Mouse (Mus musculus) hindbrain, embryonic 10.5 days (tissue): ENCODE results near the gene Fignl1. TPM values are rescaled to one million over a fixed set of nuclear protein-coding genes. Genes with fewer than 3 reads are reported as not detected.

ENCODE experiments used
- DNase-seq: peaks from one replicate; pipeline ENCODE4 v3.0.0-alpha.2; 2017; ENCODE audit warnings: low spot score
- H3K27ac ChIP-seq: fragments of 300-500 bp; sonication (generic); 2 replicates; pipeline ENCODE4 v1.5.1; 2016; ENCODE audit warnings: mild to moderate bottlenecking, moderate library complexity
- H3K27me3 ChIP-seq: fragments of 300-500 bp; sonication (generic); 2 replicates; pipeline ENCODE4 v1.6.1; 2016; ENCODE audit warnings: mild to moderate bottlenecking; ENCODE audit not compliant: poor library complexity, insufficient read depth, severe bottlenecking
- H3K36me3 ChIP-seq: fragments of 300-500 bp; sonication (generic); 2 replicates; pipeline ENCODE4 v1.6.1; 2016; ENCODE audit warnings: mild to moderate bottlenecking, moderate library complexity
- H3K4me1 ChIP-seq: fragments of 300-500 bp; sonication (generic); replicated peaks from 2 replicates; pipeline ENCODE4 v1.6.1; 2016; ENCODE audit warnings: mild to moderate bottlenecking
- H3K4me3 ChIP-seq: fragments of 300-500 bp; sonication (generic); 2 replicates; pipeline ENCODE4 v1.5.1; 2016; ENCODE audit warnings: mild to moderate bottlenecking, moderate library complexity
- H3K9me3 ChIP-seq: fragments of 300-500 bp; sonication (generic); 2 replicates; pipeline ENCODE4 v1.6.1; 2016; ENCODE audit warnings: mild to moderate bottlenecking, moderate library complexity
- WGBS: fragments of 180-500 bp; shearing (Covaris S2); methylation state at CpG from one replicate; pipeline ENCODE4 v1.1.7; 2016; 5-methylcytosine and 5-hydroxymethylcytosine counted together
- polyA plus RNA-seq: library from polyadenylated mRNA; unstranded; fragments of >200 nt; fragmentation: Nextera tagmentation; extraction: Ambion mirVana; gene quantifications from 2 replicates; pipeline ENCODE4 v1.2.1, GENCODE M21; 2016

Fignl1 gene
- polyA plus RNA-seq, 1 experiment from 2014 or later = 67.8 TPM

- no peaks in the 10 kb centered on the region for H3K27me3 ChIP-seq
- no peaks in the 10 kb centered on the region for H3K36me3 ChIP-seq
- H3K9me3 ChIP-seq = no peaks in the 10 kb centered on the region
- 0 out of 2 replicates have a peak overlapping the region, but pooled peaks have one; percentile 29 for H3K27ac ChIP-seq
- H3K4me1 ChIP-seq = no peaks in the 10 kb centered on the region
- H3K4me3 ChIP-seq = peak overlapping the region; percentile 25
- peak; percentile 83 for DNase-seq
- under 1% methylated on average over 8 of the region's 8 CpGs for WGBS
Observed at GRCm38 (mm10) chr11:11788521-11788974, 20.2 kb downstream of the Fignl1 start.

GRCm38 (mm10) chr11:11785457-11785856, 23.3 kb downstream of the Fignl1 start:
- Histone ChIP-seq H3K36me3 (no peaks in the 10 kb centered on the region), H3K27ac (no peak overlapping the region), H3K9me3 (no peaks in the 10 kb centered on the region), H3K4me3 (no peak overlapping the region), H3K27me3 (no peaks in the 10 kb centered on the region), H3K4me1 (no peaks in the 10 kb centered on the region)
- DNase-seq = no peak
- 78% methylated on average over 6 of the region's 6 CpGs for WGBS

GRCm38 (mm10) chr11:11781728-11782127, 27.0 kb downstream of the Fignl1 start:
- no peak overlapping the region for H3K27ac ChIP-seq
- H3K4me1 ChIP-seq = no peaks in the 10 kb centered on the region
- no peaks in the 10 kb centered on the region for H3K27me3 ChIP-seq
- no peaks in the 10 kb centered on the region for H3K9me3 ChIP-seq
- no peak for DNase-seq
- no peaks in the 10 kb centered on the region for H3K36me3 ChIP-seq
- H3K4me3 ChIP-seq = no peak overlapping the region
- 87% methylated on average over 8 of the region's 8 CpGs for WGBS

DNA sequence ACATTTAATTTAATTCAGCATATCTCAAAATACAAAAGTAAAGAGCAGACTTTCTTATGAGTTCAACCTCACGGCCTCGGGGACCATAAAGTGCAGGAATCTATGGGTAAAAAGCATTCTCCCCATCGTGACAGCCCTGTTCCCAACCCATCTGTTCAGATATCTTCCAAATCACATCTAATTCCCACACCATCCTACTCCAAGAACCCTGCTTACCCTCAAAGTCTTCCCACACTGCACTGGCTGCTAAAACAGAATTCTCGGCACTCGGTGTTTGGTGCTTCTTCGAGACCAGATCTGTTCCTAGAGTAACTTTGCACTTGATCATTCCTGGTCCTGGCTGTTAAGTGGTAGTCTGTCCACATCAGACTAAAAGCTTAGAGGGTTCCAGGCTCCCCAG, 30.4 kb downstream of the Fignl1 start:
- 96% methylated on average over 6 of the region's 6 CpGs for WGBS
- no peak overlapping the region for H3K4me3 ChIP-seq
- no peak for DNase-seq
- no peak overlapping the region for H3K27ac ChIP-seq
- H3K9me3 ChIP-seq = no peaks in the 10 kb centered on the region
- no peaks in the 10 kb centered on the region for H3K4me1 ChIP-seq
- H3K27me3 ChIP-seq = no peaks in the 10 kb centered on the region
- H3K36me3 ChIP-seq = no peaks in the 10 kb centered on the region

DNA sequence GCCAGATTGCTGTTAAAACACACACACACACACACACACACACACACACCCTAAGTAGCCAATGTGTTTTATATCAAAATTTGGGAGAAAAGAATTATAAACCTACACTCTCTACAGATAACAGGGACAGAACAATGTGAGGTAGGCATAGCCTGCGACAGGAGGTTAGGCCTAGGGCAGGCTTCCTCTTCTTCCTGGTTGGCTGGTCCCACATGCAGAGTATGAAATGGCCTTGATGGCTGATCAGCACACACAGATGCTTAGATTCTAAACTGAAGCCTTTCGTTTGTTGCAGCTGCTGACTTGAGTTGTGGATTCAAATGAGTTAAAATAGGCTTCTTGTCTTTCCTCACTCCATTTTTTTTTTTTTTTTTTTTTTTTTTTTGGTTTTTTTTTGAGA, 31.0 kb downstream of the Fignl1 start:
- Histone ChIP-seq H3K27ac (no peak overlapping the region), H3K27me3 (no peaks in the 10 kb centered on the region), H3K4me3 (no peak overlapping the region), H3K9me3 (no peaks in the 10 kb centered on the region), H3K4me1 (no peaks in the 10 kb centered on the region), H3K36me3 (no peaks in the 10 kb centered on the region)
- WGBS = 85% methylated on average over 2 of the region's 2 CpGs
- DNase-seq = no peak

- no peak overlapping the region for H3K4me3 ChIP-seq
Observed at GRCm38 (mm10) chr11:11777246-11777645, 31.5 kb downstream of the Fignl1 start.

DNA sequence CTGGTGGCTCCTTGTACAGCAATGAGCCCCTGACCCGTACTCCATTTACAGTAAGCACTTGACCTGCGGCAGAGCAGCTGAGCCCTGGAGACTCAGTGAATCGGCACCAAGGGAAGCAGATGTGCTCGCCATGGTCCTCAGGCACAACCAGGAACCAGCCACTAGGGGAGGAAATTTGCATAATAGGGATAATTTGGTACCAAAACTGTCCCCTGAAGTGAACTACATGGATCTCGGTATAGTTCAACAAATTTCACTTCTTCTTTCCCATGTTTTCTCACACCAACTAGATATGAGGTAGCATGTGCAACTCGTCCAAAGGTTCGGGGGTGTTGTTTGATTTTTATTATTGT, 32.0 kb downstream of the Fignl1 start:
- H3K9me3 ChIP-seq = no peaks in the 10 kb centered on the region
- DNase-seq = no peak
- no peak overlapping the region for H3K4me3 ChIP-seq
- no peaks in the 10 kb centered on the region for H3K36me3 ChIP-seq
- H3K4me1 ChIP-seq = no peaks in the 10 kb centered on the region
- H3K27me3 ChIP-seq = no peaks in the 10 kb centered on the region
- 85% methylated on average over 7 of the region's 7 CpGs for WGBS
- no peak overlapping the region for H3K27ac ChIP-seq

More at GRCm38 (mm10) chr11:11777246-11777645, 31.5 kb downstream of the Fignl1 start:
- Histone ChIP-seq H3K27me3 (no peaks in the 10 kb centered on the region), H3K36me3 (no peaks in the 10 kb centered on the region), H3K4me1 (no peaks in the 10 kb centered on the region), H3K27ac (no peak overlapping the region), H3K9me3 (no peaks in the 10 kb centered on the region)
- 80% methylated on average over 3 of the region's 3 CpGs for WGBS
- DNase-seq = no peak

GRCm38 (mm10) chr11:11776071-11776821, 32.5 kb downstream of the Fignl1 start:
- no peaks in the 10 kb centered on the region for H3K27me3 ChIP-seq
- H3K4me3 ChIP-seq = no peak overlapping the region
- WGBS = 62% methylated on average over 4 of the region's 4 CpGs
- no peaks in the 10 kb centered on the region for H3K36me3 ChIP-seq
- H3K9me3 ChIP-seq = no peaks in the 10 kb centered on the region
- H3K27ac ChIP-seq = no peak overlapping the region
- DNase-seq = no peak
- no peaks in the 10 kb centered on the region for H3K4me1 ChIP-seq

- H3K4me1 ChIP-seq = no peaks in the 10 kb centered on the region
- no peaks in the 10 kb centered on the region for H3K27me3 ChIP-seq
- WGBS = 92% methylated on average over 5 of the region's 5 CpGs
- no peaks in the 10 kb centered on the region for H3K36me3 ChIP-seq
- no peak for DNase-seq
- H3K4me3 ChIP-seq = no peak overlapping the region
- H3K9me3 ChIP-seq = no peaks in the 10 kb centered on the region
- H3K27ac ChIP-seq = no peak overlapping the region
Observed at GRCm38 (mm10) chr11:11774893-11775292, 33.9 kb downstream of the Fignl1 start.

DNA sequence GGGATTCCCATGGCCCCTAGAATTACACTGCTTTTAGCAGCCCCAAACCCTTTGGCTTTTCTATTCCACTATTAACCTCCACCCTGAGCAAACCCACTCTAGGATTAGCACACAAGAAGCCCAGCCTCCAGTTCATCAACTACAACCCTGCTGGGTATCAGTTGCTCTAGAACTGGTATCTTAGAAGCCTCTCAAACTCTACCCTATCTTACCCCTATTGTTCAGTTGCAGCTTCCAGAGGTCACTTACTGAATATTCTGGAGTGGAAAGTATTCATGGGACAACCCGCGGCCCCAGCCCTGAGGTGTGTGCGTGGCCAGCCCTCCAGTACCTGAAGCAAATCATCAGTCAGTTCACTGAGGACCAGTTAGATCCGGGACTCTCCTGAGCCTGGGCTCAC, 34.4 kb downstream of the Fignl1 start:
- Histone ChIP-seq H3K4me1 (no peaks in the 10 kb centered on the region), H3K27ac (no peak overlapping the region), H3K9me3 (no peaks in the 10 kb centered on the region), H3K4me3 (no peak overlapping the region), H3K27me3 (no peaks in the 10 kb centered on the region), H3K36me3 (no peaks in the 10 kb centered on the region)
- WGBS = 93% methylated on average over 4 of the region's 4 CpGs
- no peak for DNase-seq

DNA sequence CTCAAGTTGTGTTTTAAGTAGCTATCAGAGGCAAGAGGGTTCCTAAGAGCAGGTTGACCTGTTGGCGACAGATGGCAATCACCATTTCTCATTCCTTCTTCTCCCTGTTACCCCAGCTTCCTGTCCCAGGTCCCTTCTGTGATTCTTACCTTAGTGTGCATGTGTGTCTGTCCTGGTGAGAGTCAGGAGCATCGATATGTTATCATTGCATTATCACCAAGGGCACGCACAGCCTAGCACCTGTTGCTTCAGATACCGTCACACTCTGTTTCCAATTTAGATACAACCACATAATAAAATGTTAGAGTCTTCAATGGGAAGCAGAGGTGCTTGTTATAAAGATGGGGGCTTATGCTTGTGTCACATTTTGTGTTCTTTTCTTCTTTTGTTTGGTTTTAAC, 36.6 kb downstream of the Fignl1 start:
- DNase-seq = no peak
- H3K4me3 ChIP-seq = no peak overlapping the region
- H3K36me3 ChIP-seq = no peaks in the 10 kb centered on the region
- H3K27me3 ChIP-seq = no peaks in the 10 kb centered on the region
- H3K9me3 ChIP-seq = no peaks in the 10 kb centered on the region
- H3K27ac ChIP-seq = no peak overlapping the region
- no peaks in the 10 kb centered on the region for H3K4me1 ChIP-seq
- WGBS = 92% methylated on average over 4 of the region's 4 CpGs

DNA sequence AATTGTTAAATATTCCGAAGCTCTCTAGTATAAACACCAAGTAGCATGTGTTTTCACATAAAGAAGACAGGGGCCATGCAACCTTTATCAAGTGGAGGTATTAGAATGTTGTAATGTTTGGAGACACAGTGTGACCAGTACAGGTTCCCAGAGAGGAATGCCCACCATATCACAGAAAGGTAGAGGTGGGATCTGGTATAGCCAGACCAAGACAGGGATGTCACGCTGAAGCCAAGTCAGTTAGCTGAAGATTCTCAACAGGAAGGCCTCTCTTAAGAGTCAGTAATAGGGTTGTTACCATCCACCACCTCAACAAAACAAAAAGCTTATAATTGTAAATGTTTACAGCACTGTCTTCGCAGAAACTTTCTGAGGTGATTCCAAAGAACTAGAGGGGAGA, 38.1 kb downstream of the Fignl1 start:
- Histone ChIP-seq H3K36me3 (no peaks in the 10 kb centered on the region), H3K27ac (no peak overlapping the region), H3K9me3 (no peaks in the 10 kb centered on the region), H3K27me3 (no peaks in the 10 kb centered on the region), H3K4me3 (no peak overlapping the region), H3K4me1 (no peaks in the 10 kb centered on the region)
- WGBS = 94% methylated on average over 3 of the region's 3 CpGs
- DNase-seq = no peak

DNA sequence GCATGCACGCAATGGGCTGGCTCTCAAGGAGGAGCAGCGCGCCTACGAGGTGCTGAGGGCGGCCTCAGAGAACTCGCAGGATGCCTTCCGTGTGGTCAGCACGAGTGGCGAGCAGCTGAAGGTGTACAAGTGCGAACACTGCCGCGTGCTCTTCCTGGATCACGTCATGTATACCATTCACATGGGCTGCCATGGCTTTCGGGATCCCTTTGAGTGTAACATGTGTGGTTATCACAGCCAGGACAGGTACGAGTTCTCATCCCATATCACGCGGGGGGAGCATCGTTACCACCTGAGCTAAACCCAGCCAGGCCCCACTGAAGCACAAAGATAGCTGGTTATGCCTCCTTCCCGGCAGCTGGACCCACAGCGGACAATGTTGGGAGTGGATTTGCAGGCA, 39.5 kb downstream of the Fignl1 start:
- WGBS = 94% methylated on average over 20 of the region's 20 CpGs
- H3K4me3 ChIP-seq = no peak overlapping the region
- no peaks in the 10 kb centered on the region for H3K9me3 ChIP-seq
- no peaks in the 10 kb centered on the region for H3K4me1 ChIP-seq
- DNase-seq = no peak
- H3K27ac ChIP-seq = no peak overlapping the region
- H3K27me3 ChIP-seq = no peaks in the 10 kb centered on the region
- H3K36me3 ChIP-seq = no peaks in the 10 kb centered on the region

DNA sequence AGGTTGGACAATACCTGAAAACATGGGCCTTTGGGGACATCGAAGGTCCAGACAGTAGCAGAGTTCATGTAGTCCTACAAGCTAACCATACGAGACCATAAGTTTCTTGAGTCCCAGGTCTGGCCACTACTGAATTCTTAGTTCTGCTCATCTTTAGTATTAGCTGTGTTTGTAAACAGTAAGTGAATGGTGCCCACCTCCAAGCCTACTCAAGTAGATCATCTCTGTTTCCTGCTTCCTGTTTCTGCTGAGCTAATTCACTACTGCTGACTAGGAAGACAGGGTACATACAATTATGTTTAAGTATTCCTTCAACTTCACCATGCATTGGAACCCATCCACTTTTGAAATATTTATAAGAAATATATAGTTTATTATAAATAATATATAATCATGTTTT, 40.7 kb downstream of the Fignl1 start:
- no peaks in the 10 kb centered on the region for H3K9me3 ChIP-seq
- no peaks in the 10 kb centered on the region for H3K4me1 ChIP-seq
- H3K27ac ChIP-seq = no peak overlapping the region
- no peaks in the 10 kb centered on the region for H3K36me3 ChIP-seq
- no peak overlapping the region for H3K4me3 ChIP-seq
- WGBS = 82% methylated on average over 2 of the region's 2 CpGs
- DNase-seq = no peak
- no peaks in the 10 kb centered on the region for H3K27me3 ChIP-seq
